Mouse (Mus musculus) kidney, adult 11 months (tissue): ENCODE results near the gene Nlrx1.

Experiments used
- DNase-seq: peaks from one replicate; pipeline ENCODE4 v3.0.0; 2022

Nlrx1 gene

DNA sequence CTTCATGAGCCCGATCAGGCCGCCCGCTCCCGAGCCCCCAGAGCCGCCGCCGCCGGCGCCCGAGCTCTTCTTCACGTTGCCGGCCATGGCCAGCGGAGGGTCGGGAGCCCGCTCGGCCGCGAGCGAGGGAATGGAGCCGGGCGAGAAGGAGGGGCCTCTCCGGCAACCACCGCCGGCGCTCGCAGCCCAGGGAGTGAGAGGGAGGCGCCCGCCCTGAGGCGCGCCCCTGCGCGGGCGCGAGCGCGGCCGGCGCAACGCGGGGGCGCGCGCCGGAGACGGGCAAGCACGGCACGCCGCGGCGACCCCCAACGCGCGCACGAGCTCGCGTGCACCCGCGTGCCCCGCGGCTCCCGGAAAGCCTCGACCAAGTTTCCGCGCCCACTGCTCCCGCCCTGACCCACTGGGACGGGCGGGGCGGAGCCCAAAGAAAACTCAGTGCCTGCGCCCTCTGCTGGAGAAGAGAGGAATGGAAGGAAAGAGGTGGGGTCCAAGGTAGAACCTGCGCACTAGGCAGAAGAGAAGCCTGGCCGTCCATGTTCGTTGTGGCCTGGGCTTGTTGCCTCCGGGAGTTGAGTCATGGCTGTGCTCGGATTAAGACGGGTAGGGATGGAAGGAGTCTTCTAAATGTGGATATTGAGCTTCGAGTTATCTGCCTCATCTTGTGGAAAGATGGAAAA lies 34.5 kb downstream of the Nlrx1 start, which contains the start of gene Cbl:
Gene Cbl, minus strand, starts transcription at position 248 of the 677 bp plus-strand sequence.
- peak; percentile 98 for DNase-seq

DNA sequence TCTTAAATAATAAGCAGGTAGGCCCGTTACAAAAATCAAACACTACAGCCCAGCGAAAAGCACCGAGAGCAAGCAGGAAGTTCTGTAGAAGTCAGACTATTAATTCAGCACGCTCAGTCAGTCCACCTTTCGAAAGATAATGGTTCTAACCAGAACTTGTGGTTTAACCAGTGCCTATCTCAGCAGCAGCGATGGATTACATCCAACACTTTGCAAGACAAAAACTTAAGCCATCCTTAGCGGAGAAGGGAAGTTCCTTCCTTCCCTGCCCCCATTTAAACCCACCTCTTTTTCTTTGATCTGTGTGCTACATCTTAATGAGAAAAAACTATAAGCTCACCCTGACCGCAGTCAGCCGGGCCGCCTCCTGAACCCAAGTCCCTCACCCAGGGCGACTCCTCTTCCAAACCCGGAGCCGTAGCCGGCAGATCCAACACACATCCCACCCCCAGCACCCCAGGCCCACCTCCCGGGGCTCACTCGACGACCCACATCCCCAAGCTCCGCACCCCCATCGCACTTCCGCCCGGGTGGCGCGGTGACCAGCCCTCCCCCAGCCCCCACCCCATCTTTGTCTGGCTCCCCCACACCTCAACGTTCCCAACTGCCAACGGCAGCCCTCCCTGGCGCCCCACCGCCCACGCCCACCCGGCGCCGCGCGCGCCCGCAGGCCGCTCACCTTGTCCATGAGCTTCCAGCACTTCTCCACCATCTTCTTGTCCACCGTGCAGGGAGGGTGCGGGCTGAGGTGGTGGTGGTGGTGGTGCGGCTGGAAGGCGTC lies 35.2 kb downstream of the Nlrx1 start:
- no peak for DNase-seq

DNA sequence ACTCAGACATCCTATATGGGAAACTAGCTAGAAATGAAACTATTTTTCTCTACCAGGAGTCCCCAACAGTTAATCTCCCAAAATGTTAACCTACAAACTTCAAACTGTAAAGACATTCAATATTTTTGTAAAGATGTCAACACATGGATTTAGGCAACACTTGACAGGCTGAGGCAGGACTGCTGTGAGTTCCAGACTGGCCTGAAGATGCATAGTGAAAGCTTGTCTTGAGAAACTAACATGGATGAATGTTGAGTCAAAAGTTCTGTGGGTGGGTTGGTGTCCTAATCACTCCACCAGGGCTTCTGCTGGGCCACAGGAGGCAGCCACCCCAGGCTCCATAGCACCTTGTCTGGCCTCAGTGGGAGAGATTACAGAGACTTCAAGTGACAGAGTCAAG lies 36.8 kb downstream of the Nlrx1 start:
- DNase-seq: no peak

GRCm38 (mm10) chr9:44225993-44226392 lies 42.4 kb downstream of the Nlrx1 start:
- DNase-seq: no peak

- DNase-seq: no peak
These were observed 54.9 kb downstream of the Nlrx1 start for GRCm38 (mm10) chr9:44213538-44213937.

GRCm38 (mm10) chr9:44212406-44212805 lies 56.0 kb downstream of the Nlrx1 start:
- no peak for DNase-seq

DNA sequence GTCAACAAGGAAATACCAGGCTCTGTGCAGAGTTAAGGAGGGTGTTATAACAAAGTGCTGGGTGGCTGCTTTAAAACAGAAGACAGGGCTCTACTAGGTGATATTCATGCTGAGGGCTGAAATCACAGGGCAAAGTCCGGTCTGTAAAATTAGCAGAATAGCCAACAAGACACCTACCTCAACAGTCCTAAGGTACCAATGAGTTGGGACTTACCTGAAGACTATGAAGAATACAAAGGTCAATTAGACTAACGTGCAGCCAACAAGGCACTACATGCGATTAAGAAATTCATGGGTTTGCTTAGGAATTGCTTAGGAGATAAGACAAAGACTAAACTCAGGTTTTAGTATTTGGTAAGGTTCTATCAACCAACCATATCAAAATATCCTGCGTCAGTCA lies 59.0 kb downstream of the Nlrx1 start:
- no peak for DNase-seq

DNA sequence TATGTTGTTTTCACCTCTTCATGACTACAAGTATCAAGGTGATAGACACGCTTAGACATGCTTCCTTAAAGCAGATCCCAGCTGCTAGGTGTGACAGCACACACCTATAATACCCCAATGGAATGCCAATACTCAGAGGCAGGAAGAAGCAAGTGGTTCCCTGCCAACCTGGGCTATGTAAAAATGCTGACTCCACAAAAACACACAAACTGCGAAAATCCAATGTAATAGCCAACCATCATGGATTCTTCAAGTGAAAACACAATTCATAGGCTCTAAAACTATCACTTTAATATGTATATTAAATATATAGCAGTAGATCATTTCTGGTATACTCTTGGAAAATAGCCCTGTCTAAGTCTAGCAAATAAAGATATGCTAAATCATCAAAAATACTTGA lies 60.6 kb downstream of the Nlrx1 start:
- no peak for DNase-seq
